Mouse (Mus musculus) hindbrain, postnatal 0 days (tissue): ENCODE data around the gene Bpi. TPM values are rescaled to one million over a fixed set of nuclear protein-coding genes. Genes with fewer than 3 reads are reported as not detected.
A peak's percentile ranks its signal among the peaks of the same experiment; 100 is the strongest.

Source experiments
- ATAC-seq: fragments of 200-750 bp; cut with Nextera tagmentation; 2 replicates; pipeline ENCODE4 v1.8.0; 2017; ENCODE audit warnings: mild to moderate bottlenecking, moderate TSS enrichment, moderate library complexity
- DNase-seq: peaks from one replicate; pipeline ENCODE4 v3.0.0-alpha.2; 2015; ENCODE audit warnings: low spot score
- H3K27ac ChIP-seq: fragments of 300-500 bp; sonication (generic); 2 replicates; pipeline ENCODE4 v1.5.1; 2014; ENCODE audit warnings: mild to moderate bottlenecking
- H3K27me3 ChIP-seq: fragments of 300-500 bp; sonication (generic); 2 replicates; pipeline ENCODE4 v1.6.1; 2014; ENCODE audit warnings: low read length, mixed read lengths; ENCODE audit not compliant: insufficient read depth
- H3K36me3 ChIP-seq: fragments of 300-500 bp; sonication (generic); 2 replicates; pipeline ENCODE4 v1.6.1; 2014; ENCODE audit warnings: low read length, mixed read lengths; ENCODE audit not compliant: insufficient read depth
- H3K4me1 ChIP-seq: fragments of 300-500 bp; sonication (generic); 2 replicates; pipeline ENCODE4 v1.6.1; 2014; ENCODE audit warnings: antibody characterized with exemption, low read length, mixed read lengths; ENCODE audit not compliant: insufficient read depth
- H3K4me2 ChIP-seq: fragments of 300-500 bp; sonication (generic); 2 replicates; pipeline ENCODE4 v1.6.1; 2014; ENCODE audit warnings: low read depth, mild to moderate bottlenecking, low read length, moderate library complexity, mixed read lengths
- H3K4me3 ChIP-seq: fragments of 300-500 bp; sonication (generic); 2 replicates; pipeline ENCODE4 v1.5.1; 2014; ENCODE audit warnings: low read length
- H3K9ac ChIP-seq: fragments of 300-500 bp; sonication (generic); replicated peaks from 2 replicates; pipeline ENCODE4 v1.6.1; 2014; ENCODE audit warnings: mild to moderate bottlenecking, low read length, moderate library complexity, mixed read lengths
- H3K9me3 ChIP-seq: fragments of 300-500 bp; sonication (generic); 2 replicates; pipeline ENCODE4 v1.6.1; 2016; ENCODE audit warnings: low read length, mixed read lengths
- CTCF ChIP-seq: IDR thresholded peaks from 2 replicates; pipeline ENCODE4 v1.5.1; 2016; ENCODE audit warnings: antibody characterized with exemption, control low read depth, low read depth
- WGBS: fragments of 180-500 bp; shearing (Covaris S2); extraction: QIAGEN DNeasy Blood & Tissue Kit; methylation state at CpG from one replicate; pipeline ENCODE4 v1.1.7; 2014; 5-methylcytosine and 5-hydroxymethylcytosine counted together
- polyA plus RNA-seq: library from polyadenylated mRNA; unstranded; fragments of >200 nt; fragmentation: Nextera tagmentation; extraction: Ambion mirVana; gene quantifications from 2 replicates; pipeline ENCODE4 v1.2.1, GENCODE M21; 2015
- total RNA-seq: library from RNA; depleted of rRNA; stranded (reverse); fragments of >200 nt; gene quantifications from 2 replicates; pipeline ENCODE4 v1.2.3, GENCODE M21; 2014

The Bpi gene
- total and polyA plus RNA-seq, 2 experiments from 2014 or later: not detected

DNA sequence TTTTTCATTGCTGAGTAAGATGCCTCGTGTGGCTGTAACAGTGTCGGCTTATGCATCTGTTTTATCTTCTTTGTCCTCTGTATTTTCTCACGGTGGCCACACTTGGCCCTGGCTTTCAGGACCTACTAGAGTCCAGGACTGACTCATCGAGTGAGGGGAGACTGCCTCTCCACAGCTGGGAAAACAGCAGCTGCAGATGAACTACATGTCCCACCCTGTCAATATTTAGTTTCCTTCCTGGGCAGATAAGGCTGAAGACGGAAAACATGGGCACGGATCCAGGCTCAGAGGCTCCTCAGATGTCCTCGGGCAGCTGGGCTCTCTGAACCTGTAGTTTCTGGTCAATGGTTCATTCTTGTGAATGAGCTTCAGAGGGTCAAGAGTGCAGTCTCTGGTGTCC is 9.6 kb upstream of the Bpi start:
- ATAC-seq: no peak
- WGBS: 71% methylated on average over 7 of the region's 7 CpGs
- no peak for TF ChIP-seq CTCF
- Histone ChIP-seq H3K9me3 (no peaks in the 10 kb centered on the region), H3K4me3 (no peak overlapping the region), H3K4me1 (peaks cover 3% of the 10 kb centered on the region; the same call in 1 of the 2 replicates), H3K27me3 (no peaks in the 10 kb centered on the region), H3K4me2 (no peak overlapping the region), H3K27ac (no peak overlapping the region), H3K36me3 (no peaks in the 10 kb centered on the region), H3K9ac (no peak overlapping the region)
- no peak for DNase-seq

DNA sequence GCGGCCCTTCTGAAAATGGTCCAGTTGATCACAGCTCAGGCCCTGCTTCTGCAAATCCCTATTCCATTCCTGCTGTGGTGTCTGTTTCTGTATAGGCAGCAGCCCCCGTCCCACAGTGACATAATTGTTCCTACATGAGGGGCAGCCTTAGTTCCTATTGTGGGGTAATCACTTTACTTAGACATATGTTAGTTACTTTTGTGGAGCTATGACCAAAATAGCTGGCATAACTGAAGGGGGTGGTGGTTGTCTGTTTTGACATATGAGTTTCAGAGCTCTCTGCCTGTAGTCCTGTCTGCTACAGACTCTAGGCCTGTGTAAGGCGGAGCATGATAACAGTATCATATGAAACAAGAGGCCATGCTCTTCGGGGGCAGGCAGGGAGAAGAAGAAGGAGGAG is 7.3 kb upstream of the Bpi start:
- no peak overlapping the region for H3K9ac ChIP-seq

DNA sequence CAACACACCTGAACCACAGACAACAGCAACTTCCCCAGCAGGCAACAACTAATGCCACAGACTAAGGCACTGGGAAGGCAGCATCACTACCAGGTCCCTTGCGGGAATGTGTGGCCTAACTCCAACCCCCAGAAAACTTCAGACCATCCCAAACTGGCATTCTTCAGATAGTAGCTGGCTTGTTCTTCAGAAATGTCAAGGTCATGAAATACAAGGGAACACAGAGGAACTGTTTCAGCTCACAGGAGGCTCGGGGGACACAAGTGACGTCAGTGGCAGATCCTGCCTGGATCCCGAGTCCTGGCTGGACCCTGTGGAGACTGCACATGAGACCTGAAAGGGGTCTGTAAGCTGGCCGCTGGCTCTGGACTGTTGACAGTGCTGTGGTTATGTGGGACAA is 4.1 kb upstream of the Bpi start:
- Histone ChIP-seq H3K4me3 (no peak overlapping the region), H3K9ac (no peak overlapping the region), H3K9me3 (no peaks in the 10 kb centered on the region), H3K27ac (no peak overlapping the region), H3K27me3 (no peaks in the 10 kb centered on the region), H3K36me3 (no peaks in the 10 kb centered on the region), H3K4me1 (no peaks in the 10 kb centered on the region), H3K4me2 (no peak overlapping the region)
- no peak for TF ChIP-seq CTCF
- DNase-seq (no peak), ATAC-seq (no peak)
- WGBS: 60% methylated on average over 5 of the region's 5 CpGs

More for the DNA sequence above, 7.3 kb upstream of the Bpi start:
- 81% methylated on average over 4 of the region's 4 CpGs for WGBS
- no peaks in the 10 kb centered on the region for H3K27me3 ChIP-seq
- no peak overlapping the region for H3K27ac ChIP-seq
- H3K9me3 ChIP-seq: no peaks in the 10 kb centered on the region
- no peak for TF ChIP-seq CTCF
- no peak overlapping the region for H3K4me2 ChIP-seq
- DNase-seq: no peak
- H3K4me3 ChIP-seq: no peak overlapping the region
- no peaks in the 10 kb centered on the region for H3K36me3 ChIP-seq
- no peak for ATAC-seq
- H3K4me1 ChIP-seq: no peaks in the 10 kb centered on the region

DNA sequence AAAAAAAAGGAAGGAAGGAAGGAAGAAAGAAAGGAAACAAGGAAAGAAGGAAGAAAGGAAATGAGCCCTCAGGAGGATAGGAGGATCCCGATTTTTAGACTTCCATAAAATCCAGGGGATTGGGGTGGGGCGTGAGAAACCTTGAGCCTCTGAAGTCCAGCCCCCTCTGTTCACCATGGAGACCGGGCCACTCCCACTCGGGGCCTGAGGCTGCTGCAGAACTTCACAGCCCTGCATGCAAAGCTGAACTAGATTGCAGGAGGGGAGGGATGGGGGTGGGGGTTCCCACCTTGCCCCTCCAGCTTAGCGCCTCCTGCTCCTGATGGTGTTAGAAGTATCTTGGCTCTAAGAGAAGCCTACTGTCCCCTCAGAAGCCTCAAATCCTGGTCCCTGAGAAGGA is 1.0 kb upstream of the Bpi start:
- Histone ChIP-seq H3K27me3 (no peaks in the 10 kb centered on the region), H3K9ac (no peak overlapping the region), H3K4me2 (no peak overlapping the region), H3K27ac (no peak overlapping the region), H3K36me3 (no peaks in the 10 kb centered on the region), H3K9me3 (no peaks in the 10 kb centered on the region), H3K4me1 (no peaks in the 10 kb centered on the region), H3K4me3 (no peak overlapping the region)
- 26% methylated on average over 5 of the region's 5 CpGs for WGBS
- TF ChIP-seq CTCF: no peak
- no peak for DNase-seq
- no peak for ATAC-seq

DNA sequence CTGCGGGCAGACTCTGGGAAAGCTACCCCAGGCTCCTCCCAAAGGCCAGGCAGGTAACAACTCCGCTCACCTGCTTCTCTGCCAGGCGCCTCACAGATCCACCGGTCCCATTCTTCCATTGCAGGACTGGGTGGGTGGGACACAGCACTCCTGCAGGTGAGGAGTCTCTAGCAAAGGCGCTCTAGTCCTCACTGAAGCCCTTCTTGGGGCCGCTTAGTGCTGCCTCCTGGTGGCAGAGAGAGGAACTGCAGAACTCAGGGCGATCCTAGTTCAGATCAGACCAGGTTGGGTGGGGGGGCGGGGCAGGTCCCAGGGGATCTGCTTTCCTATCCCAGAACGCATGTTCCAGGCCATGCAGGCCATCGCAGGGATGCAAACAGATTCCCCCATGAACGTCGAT is 887 bp downstream of the Bpi start:
- Histone ChIP-seq H3K36me3 (no peaks in the 10 kb centered on the region), H3K27ac (no peak overlapping the region), H3K4me3 (no peak overlapping the region), H3K4me2 (no peak overlapping the region), H3K9ac (no peak overlapping the region), H3K9me3 (no peaks in the 10 kb centered on the region), H3K4me1 (no peaks in the 10 kb centered on the region), H3K27me3 (no peaks in the 10 kb centered on the region)
- DNase-seq (peak; percentile 76), ATAC-seq (peak; percentile 70)
- 14% methylated on average over 12 of the region's 12 CpGs for WGBS
- TF ChIP-seq CTCF: peak; percentile 84

DNA sequence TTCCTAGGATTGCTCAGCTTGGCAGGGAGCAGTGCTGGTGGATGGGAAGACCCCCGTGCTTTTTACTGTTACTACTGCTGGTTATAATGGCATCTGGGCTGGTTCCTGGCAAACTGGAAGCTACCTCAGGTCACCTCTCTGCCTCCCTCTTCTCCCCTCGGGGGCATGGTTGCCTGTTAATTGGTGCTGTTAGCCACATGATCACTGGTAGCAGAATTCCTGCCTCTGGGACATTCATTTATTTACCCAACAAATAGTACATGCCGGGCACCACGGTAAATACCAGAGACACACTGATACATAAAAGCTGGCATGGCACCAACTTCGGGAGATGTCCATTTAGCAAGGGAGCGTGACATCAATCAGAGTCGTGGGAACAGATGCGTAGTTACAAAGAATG is 1.6 kb downstream of the Bpi start:
- H3K9me3 ChIP-seq: no peaks in the 10 kb centered on the region
- ATAC-seq (no peak), DNase-seq (no peak)
- no peaks in the 10 kb centered on the region for H3K36me3 ChIP-seq
- no peaks in the 10 kb centered on the region for H3K27me3 ChIP-seq
- H3K4me2 ChIP-seq: no peak overlapping the region
- WGBS: 53% methylated on average over 8 of the region's 8 CpGs
- H3K9ac ChIP-seq: no peak overlapping the region
- TF ChIP-seq CTCF: no peak
- no peak overlapping the region for H3K27ac ChIP-seq
- no peak overlapping the region for H3K4me3 ChIP-seq
- H3K4me1 ChIP-seq: no peaks in the 10 kb centered on the region

DNA sequence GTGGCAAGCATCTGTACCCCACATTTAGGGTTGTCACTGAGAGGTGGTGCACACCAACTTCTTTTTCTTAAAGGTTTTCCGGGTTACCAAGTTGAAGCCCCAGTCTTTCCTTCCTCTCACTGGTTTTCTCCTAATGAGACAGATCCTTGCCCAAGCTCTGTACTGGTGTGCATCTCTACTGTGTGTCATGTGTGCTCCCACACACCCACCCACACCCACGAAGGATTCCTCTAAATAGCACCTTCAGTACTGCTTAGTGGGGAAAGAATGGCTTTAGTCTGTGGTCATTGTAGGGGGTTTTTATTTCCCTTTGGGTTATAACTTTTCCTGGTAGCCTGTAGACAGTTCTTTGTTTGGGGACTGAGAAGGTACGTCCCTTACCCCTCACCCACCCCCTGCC is 7.0 kb downstream of the Bpi start:
- no peaks in the 10 kb centered on the region for H3K36me3 ChIP-seq
- TF ChIP-seq CTCF: no peak
- H3K9me3 ChIP-seq: no peaks in the 10 kb centered on the region
- no peak overlapping the region for H3K27ac ChIP-seq
- no peak overlapping the region for H3K4me2 ChIP-seq
- DNase-seq (no peak), ATAC-seq (no peak)
- no peaks in the 10 kb centered on the region for H3K27me3 ChIP-seq
- no peak overlapping the region for H3K9ac ChIP-seq
- no peak overlapping the region for H3K4me3 ChIP-seq
- no peaks in the 10 kb centered on the region for H3K4me1 ChIP-seq
- WGBS: 75% methylated on average over 3 of the region's 3 CpGs
